Mouse (Mus musculus) liver, embryonic 14.5 days (tissue): Measurements from ENCODE around the gene Ramp2.

Source experiments
- CTCF ChIP-seq: IDR thresholded peaks from 2 replicates; pipeline ENCODE4 v1.5.1; 2016; ENCODE audit warnings: antibody characterized with exemption, low read depth, control low read depth
- EP300 ChIP-seq: IDR thresholded peaks from 2 replicates; pipeline ENCODE4 v1.6.1; 2016; ENCODE audit warnings: antibody characterized with exemption, low read depth

- no peak for TF ChIP-seq EP300
- no peak for TF ChIP-seq CTCF
These were observed 20.1 kb downstream of the Ramp2 start for GRCm38 (mm10) chr11:101265906-101266305.
